Mouse (Mus musculus) midbrain, postnatal 0 days (tissue): Measurements from ENCODE around the gene Orm3. TPM values are rescaled to one million over a fixed set of nuclear protein-coding genes. Genes with fewer than 3 reads are reported as not detected.

ENCODE experiments used
- ATAC-seq: fragments of 200-750 bp; cut with Nextera tagmentation; 2 replicates; pipeline ENCODE4 v1.8.0; 2017; ENCODE audit warnings: moderate number of reproducible peaks, mild to moderate bottlenecking, moderate TSS enrichment, moderate library complexity; ENCODE audit not compliant: low FRiP score
- DNase-seq: peaks from one replicate; pipeline ENCODE4 v3.0.0-alpha.2; 2015; ENCODE audit warnings: low spot score
- H3K27ac ChIP-seq: fragments of 300-500 bp; sonication (generic); 2 replicates; pipeline ENCODE4 v1.5.1; 2014; ENCODE audit warnings: low read depth, mild to moderate bottlenecking, low read length, mixed read lengths
- H3K27me3 ChIP-seq: fragments of 300-500 bp; sonication (generic); 2 replicates; pipeline ENCODE4 v1.6.1; 2014; ENCODE audit warnings: low read length, control low read depth, mixed read lengths; ENCODE audit not compliant: insufficient read depth
- H3K36me3 ChIP-seq: fragments of 300-500 bp; sonication (generic); 2 replicates; pipeline ENCODE4 v1.6.1; 2014; ENCODE audit warnings: low read length, control low read depth, mixed read lengths; ENCODE audit not compliant: insufficient read depth
- H3K4me1 ChIP-seq: fragments of 300-500 bp; sonication (generic); 2 replicates; pipeline ENCODE4 v1.6.1; 2014; ENCODE audit warnings: mild to moderate bottlenecking, control low read depth, antibody characterized with exemption, low read length, mixed read lengths; ENCODE audit not compliant: insufficient read depth
- H3K4me2 ChIP-seq: fragments of 300-500 bp; sonication (generic); 2 replicates; pipeline ENCODE4 v1.6.1; 2014; ENCODE audit warnings: low read depth, mild to moderate bottlenecking, low read length, mixed read lengths; ENCODE audit not compliant: poor library complexity, severe bottlenecking
- H3K4me3 ChIP-seq: fragments of 300-500 bp; sonication (generic); 2 replicates; pipeline ENCODE4 v1.5.1; 2014; ENCODE audit warnings: low read depth, mild to moderate bottlenecking, low read length, moderate library complexity
- H3K9ac ChIP-seq: fragments of 300-500 bp; sonication (generic); replicated peaks from 2 replicates; pipeline ENCODE4 v1.6.1; 2014; ENCODE audit warnings: mild to moderate bottlenecking, low read length, moderate library complexity, mixed read lengths; ENCODE audit not compliant: poor library complexity, severe bottlenecking
- H3K9me3 ChIP-seq: fragments of 300-500 bp; sonication (generic); 2 replicates; pipeline ENCODE4 v1.6.1; 2016; ENCODE audit warnings: low read length, control low read depth
- CTCF ChIP-seq: IDR thresholded peaks from 2 replicates; pipeline ENCODE4 v1.5.1; 2016; ENCODE audit warnings: antibody characterized with exemption, mild to moderate bottlenecking
- WGBS: fragments of 180-500 bp; shearing (Covaris S2); extraction: QIAGEN DNeasy Blood & Tissue Kit; methylation state at CpG from one replicate; pipeline ENCODE4 v1.1.7; 2014; 5-methylcytosine and 5-hydroxymethylcytosine counted together
- polyA plus RNA-seq: library from polyadenylated mRNA; unstranded; fragments of >200 nt; fragmentation: Nextera tagmentation; extraction: Ambion mirVana; gene quantifications from 2 replicates; pipeline ENCODE4 v1.2.1, GENCODE M21; 2015
- total RNA-seq: library from RNA; depleted of rRNA; stranded (reverse); fragments of >200 nt; gene quantifications from 2 replicates; pipeline ENCODE4 v1.2.3, GENCODE M21; 2014

The Orm3 gene
- total and polyA plus RNA-seq, 2 experiments from 2014 or later: not detected

DNA sequence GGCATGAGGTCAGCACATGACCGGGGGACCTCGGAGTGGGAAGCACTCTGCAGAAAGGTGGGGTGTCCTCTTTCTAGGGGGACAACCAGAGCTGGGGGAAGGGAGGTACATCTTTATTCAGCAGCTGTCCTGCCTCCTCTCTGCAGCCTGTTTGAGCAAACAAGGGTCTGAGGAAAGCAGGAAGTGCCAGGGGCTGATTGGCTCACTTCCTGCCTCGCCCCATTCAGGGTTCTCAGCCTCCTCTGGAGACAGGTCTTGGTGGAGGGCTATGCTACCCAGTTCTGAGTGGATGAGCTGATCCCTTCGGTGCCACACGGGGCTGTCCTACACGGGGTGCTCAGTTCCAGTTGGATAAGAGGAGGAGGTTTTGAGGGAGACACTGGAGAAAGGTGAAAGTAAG, 35.4 kb downstream of the Orm3 start:
- no peaks in the 10 kb centered on the region for H3K9me3 ChIP-seq
- H3K27me3 ChIP-seq: no peaks in the 10 kb centered on the region
- H3K4me2 ChIP-seq: no peak overlapping the region
- DNase-seq (no peak), ATAC-seq (no peak)
- no peak overlapping the region for H3K4me3 ChIP-seq
- TF ChIP-seq CTCF: no peak
- peaks cover 3% of the 10 kb centered on the region; the same call in 1 of the 2 replicates for H3K4me1 ChIP-seq
- no peak overlapping the region for H3K9ac ChIP-seq
- WGBS: 90% methylated on average over 6 of the region's 6 CpGs
- H3K36me3 ChIP-seq: peaks cover 11% of the 10 kb centered on the region
- H3K27ac ChIP-seq: no peak overlapping the region

DNA sequence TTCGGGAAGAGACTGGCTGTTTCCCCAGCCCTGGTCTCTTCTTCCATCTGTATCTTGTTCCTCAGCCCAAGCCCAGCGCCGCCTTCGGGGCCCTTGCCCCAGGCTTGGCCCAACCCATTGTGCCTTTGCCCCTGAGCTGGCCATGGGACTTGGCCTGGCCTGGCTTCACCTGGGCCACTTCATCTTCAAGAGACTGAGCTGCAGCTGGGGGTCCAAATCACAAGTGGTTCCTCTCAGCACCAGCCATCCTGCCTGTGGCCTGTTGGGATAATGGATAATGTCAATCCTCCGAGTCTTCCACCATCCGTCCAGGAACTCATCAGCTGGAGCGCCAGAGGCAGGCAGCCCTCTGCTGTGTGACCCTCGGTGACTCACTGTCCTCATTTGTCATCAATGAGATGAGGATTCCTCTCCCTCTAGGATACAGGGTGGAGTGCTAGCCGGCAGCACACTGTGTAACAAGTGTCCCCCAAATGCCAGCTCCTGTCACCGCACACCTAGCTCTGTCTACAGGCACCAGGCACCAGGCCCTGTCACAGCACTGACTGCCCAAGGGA, 42.1 kb downstream of the Orm3 start:
- H3K27ac ChIP-seq: no peak overlapping the region
- TF ChIP-seq CTCF: no peak
- no peak overlapping the region for H3K4me3 ChIP-seq
- ATAC-seq (no peak), DNase-seq (no peak)
- no peaks in the 10 kb centered on the region for H3K9me3 ChIP-seq
- no peaks in the 10 kb centered on the region for H3K27me3 ChIP-seq
- no peak overlapping the region for H3K9ac ChIP-seq
- no peak overlapping the region for H3K4me2 ChIP-seq
- WGBS: 87% methylated on average over 10 of the region's 10 CpGs
- peaks cover 11% of the 10 kb centered on the region for H3K36me3 ChIP-seq
- H3K4me1 ChIP-seq: no peaks in the 10 kb centered on the region

DNA sequence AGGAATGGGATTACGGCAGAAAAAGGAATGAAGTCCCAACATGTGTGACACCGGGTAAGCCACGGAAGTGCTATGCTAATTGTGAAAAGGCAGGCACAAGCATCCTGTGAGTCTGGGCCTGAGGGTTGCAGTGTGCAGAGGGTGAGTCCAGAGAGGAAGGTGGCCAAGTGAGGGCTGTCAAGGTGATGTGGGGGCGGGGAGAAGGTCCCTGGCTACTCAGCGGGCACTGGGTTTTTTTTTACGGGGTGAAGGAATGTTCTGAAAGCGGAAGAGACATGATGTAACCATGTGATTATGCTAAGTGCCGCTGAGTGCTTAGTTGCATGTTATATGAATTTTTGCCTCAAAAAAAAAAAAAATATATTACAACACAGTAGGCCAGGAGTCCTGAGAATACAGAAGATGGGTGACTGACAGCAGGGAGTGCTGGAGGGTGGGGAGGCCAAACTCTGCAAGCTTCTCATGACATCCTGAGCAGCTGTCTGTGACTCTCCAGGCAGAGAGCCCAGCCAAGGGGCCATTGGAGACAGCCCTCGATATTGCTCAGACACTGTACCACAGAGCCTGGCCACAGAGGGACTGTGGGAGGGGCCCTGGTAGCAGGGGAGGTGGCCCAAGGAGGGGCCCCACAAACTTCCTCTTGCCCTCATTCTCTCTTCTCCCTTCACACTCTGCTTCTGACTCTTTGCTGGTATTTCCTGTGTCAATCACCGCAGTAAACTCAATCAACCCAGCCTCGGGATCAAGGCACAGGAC, 43.1 kb downstream of the Orm3 start:
- no peak overlapping the region for H3K4me2 ChIP-seq
- H3K9me3 ChIP-seq: no peaks in the 10 kb centered on the region
- TF ChIP-seq CTCF: no peak
- peaks cover 8% of the 10 kb centered on the region for H3K36me3 ChIP-seq
- ATAC-seq (no peak), DNase-seq (peak; percentile 19)
- H3K9ac ChIP-seq: no peak overlapping the region
- H3K27ac ChIP-seq: no peak overlapping the region
- H3K27me3 ChIP-seq: no peaks in the 10 kb centered on the region
- H3K4me3 ChIP-seq: no peak overlapping the region
- H3K4me1 ChIP-seq: no peaks in the 10 kb centered on the region
- 70% methylated on average over 11 of the region's 11 CpGs for WGBS

DNA sequence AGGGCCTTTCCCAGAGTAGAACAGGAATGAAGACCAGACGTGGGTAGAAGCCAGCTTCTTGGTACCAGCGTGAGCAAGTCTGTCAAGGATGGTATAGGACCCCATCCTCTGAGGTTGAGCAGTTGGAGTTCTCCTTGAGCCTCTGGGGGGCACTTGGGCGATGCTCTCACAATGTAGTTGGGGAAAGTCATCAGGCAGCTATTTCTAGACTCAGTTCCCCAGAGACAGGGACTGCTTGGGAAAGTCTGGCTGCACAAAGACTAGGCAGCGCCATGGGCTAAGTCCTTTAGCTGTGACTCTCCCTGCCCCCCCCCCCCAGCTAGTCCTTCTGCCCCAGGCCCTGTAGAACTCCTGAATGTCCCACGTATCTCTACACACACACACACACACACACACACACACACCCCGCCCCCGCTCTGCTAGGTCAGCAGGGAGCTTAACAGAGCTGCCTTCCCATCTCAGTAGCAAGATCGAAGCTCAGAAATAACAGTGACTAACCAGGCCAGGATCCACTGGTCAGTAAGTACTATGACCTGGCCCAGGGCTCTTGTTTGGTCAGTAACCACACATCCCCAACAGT, 43.8 kb downstream of the Orm3 start:
- H3K4me2 ChIP-seq: no peak overlapping the region
- H3K9me3 ChIP-seq: no peaks in the 10 kb centered on the region
- H3K27me3 ChIP-seq: no peaks in the 10 kb centered on the region
- H3K36me3 ChIP-seq: peaks cover 3% of the 10 kb centered on the region; the same call in 1 of the 2 replicates
- 57% methylated on average over 8 of the region's 8 CpGs for WGBS
- DNase-seq (peak; percentile 43), ATAC-seq (no peak)
- H3K27ac ChIP-seq: no peak overlapping the region
- no peak overlapping the region for H3K9ac ChIP-seq
- no peak overlapping the region for H3K4me3 ChIP-seq
- TF ChIP-seq CTCF: no peak
- no peaks in the 10 kb centered on the region for H3K4me1 ChIP-seq

DNA sequence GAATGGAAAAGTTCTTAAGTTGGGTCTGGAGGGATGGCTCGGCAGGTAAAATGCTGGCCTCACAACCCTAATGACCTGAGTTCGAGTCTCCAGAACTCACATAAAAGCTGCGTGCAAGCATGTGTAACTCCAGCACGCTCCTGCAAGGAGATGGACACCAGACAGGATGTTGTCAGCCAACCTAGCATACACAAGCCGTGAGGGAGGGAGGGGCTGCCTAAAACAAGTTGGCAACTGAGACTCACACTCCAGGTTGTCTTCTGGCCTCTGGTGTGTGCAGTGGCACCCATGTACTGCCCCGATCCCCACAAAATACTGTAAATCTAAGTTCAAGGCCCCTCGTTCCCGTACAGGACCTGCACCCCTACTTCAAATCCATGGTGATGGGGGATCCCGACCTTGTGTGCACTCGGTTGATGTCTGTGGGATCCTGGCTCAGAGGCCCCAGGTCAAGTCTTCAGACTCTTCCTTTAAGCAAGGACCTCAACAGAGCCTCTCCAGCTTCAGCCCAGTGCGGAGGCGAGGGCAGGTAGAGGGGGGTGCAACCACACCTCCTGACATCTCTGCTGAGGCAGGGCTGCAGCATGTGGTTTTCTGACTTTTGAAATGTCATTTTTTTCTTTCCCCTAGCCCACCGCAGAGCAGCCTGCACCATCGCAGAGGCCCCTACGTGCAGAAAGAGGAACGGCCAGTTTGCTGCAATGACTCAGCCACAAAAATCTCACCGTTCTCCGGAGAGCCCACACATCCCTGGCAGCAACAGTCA, 44.8 kb downstream of the Orm3 start:
- H3K27me3 ChIP-seq: no peaks in the 10 kb centered on the region

More for the DNA sequence above, 44.8 kb downstream of the Orm3 start:
- H3K36me3 ChIP-seq: no peaks in the 10 kb centered on the region
- H3K27ac ChIP-seq: no peak overlapping the region
- H3K4me2 ChIP-seq: no peak overlapping the region
- 91% methylated on average over 18 of the region's 18 CpGs for WGBS
- DNase-seq (no peak), ATAC-seq (no peak)
- no peak for TF ChIP-seq CTCF
- no peaks in the 10 kb centered on the region for H3K9me3 ChIP-seq
- H3K4me3 ChIP-seq: no peak overlapping the region
- H3K4me1 ChIP-seq: no peaks in the 10 kb centered on the region
- no peak overlapping the region for H3K9ac ChIP-seq
